Mouse (Mus musculus) brain, embryonic 18.5 days (tissue): Measurements from ENCODE around the gene Rtl8b.
"Not testable (repeated sequence)": the region's sequence is repeated elsewhere in the genome, so short reads cannot be mapped to it uniquely, and the experiment has no call there.

Experiments
- DNase-seq: peaks from one replicate; pipeline ENCODE4 v3.0.0-alpha.2; 2012; ENCODE audit warnings: low read depth, low spot score

Gene Rtl8b

DNA sequence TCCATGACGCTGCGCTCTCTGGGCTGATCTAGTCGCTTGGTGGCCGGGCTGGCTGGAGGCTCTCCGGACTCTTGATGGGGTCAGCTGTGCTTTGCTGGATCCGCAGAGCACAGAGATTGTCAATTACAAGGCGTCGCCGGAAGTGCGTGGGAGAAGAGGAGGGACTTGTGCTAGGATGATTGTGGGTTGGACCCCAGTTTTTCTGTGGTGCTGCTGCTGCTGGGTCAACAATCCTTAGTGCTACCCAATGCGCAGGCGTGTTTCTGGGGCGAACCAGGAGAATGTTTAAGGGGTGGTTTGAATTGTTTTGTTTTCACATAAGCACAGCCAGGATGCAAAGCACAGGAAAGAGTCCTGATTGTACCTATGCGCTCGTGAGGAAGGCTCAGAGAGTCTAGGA lies at the start of gene Rtl8b:
Rtl8b (minus strand) TSS at position 115 of the 400 bp plus-strand sequence.
- DNase-seq, result peak; percentile 82

DNA sequence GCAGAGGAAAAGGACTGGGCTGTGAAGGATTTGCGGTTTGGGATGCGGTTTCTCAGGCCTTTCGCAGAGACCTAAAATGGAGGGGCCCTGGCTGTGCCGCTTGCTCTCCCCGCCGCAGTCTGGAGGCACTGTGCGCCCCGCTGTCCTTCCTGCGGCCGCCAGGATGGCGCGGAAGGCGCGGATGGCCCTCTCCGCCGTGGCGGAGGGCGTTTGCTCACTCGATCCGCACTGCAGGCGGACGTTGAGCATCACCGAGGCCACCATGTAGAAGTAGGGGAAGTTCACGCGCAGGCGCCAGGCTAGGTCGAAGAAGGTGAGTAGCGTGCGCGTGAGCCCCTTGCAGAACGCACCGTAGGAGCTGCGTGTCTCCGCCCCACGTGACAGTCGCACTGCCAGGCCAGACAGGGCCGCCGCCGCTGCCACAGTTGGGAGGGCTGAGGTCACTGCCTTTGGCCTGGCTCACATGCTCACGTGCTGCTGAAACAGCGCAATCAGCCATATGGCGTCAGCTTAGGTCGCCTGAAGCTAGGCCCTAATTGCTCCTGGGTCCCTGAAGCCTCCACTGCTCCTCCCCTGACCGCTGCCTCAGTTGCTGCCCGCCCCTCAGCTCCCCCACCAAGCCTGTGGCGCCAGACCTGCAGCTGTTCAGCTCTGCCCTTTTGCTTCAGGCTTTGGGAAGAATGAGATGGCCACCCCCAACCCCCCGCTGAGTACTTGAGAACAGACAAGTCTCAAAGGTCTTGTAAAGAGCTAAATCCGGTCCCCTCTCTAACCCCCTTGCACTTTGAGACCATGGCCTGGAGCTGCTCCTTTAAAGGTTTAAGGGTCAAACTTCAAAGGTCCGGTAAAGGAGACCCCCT lies 46.3 kb upstream of the Rtl8b start:
- no peak for DNase-seq

DNA sequence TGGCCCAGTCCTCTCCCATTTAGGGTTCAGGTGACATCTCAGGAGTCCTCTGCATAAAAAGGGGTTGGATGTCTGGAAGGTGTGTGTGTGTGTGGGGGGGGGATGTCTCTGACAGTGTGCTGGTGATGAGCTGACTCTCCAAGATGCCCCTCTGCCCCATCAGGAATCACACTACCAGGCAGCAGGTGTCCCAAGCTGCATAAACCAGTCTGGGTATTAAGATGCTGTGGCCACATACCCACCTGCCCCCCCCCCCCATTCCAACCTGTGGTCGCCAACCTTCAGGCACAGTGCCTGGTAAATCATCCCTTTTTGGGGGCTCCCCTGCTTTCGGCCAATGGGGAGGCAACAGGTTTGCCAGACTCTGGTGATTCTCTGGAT lies 45.7 kb upstream of the Rtl8b start:
- DNase-seq, result no peak

DNA sequence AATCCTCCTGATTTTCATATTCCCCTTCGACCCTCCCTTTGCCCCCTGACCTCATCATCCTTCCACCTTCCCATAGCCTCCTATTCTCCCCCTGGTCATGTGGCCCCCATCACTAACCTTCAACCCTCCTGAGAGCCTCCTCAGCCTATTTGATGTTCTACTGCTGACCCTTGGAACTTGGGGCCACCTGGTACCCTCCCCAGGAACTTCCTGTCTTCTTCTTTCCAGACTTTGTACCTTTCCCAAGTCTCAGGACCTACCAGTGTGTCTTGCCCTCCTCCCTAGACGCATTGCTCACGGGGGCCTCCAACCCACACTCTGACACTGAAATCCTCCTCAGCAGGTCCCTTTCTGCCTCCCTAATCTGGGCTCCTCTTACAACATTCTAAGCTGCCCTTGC lies 32.5 kb upstream of the Rtl8b start:
- DNase-seq, result no peak

DNA sequence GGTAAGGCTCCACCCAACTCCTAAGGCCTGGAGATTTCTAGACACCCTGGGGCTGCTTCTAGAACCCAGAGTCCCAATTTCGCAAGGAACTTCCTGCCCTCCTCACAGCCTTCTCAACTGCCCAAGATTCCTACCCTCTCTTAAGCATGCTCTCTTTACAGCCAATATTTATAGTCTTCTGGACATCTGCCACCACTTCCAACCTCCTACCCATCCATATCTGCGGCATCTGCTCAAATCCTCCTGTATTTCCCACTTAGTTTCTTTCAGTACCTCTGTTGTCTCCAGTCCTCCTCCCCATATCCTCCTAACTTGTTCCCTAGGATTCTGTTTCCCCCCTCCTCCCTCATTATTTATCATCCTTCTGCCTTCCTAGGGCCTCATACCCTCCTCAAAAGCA lies 29.0 kb upstream of the Rtl8b start:
- no peak for DNase-seq

GRCm38 (mm10) chrX:53694008-53694777 lies 24.0 kb upstream of the Rtl8b start:
- DNase-seq, result no peak

- DNase-seq, result no peak
Measured at GRCm38 (mm10) chrX:53693141-53693540, 22.9 kb upstream of the Rtl8b start.

DNA sequence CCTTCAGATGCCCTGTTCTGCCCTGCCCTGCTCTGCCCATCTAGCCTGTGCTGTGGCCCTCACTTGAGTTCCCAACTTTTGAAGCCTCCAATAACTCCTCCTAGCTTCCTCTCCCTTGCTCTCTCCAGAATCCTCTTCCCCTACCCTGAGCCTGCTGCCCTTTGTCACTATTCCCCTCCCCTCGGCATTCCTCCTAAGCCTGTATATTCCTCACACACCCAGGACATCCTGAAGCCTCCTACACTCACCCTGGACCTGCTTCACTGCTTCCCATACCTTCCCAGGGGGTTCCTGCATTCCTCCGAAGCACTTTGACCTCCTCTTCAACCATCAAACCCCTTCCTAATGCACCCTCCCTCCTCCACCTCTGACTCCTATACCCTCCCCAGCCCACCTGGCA lies 21.9 kb upstream of the Rtl8b start:
- DNase-seq, result no peak

DNA sequence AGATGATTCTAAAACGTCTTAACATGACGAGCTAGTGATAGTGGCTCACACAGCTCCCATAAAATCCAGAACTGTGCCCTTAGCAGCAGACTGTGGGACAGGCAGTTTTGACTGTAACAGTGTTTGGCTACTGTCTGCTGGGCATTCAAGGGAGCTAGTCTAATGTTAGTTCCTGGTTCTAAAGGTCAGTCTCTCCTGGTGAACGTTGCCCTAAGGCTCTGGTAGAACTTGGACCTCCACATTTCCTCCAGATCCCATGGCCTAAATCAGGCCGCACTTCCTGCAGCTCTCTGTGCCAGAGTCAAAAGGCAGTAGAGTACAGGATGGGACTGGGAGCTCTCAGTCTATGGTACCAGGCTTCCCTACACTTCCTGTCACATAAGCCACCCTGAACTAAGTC lies 14.5 kb upstream of the Rtl8b start:
- not testable (repeated sequence) for DNase-seq

GRCm38 (mm10) chrX:53682650-53683049 lies 12.4 kb upstream of the Rtl8b start:
- DNase-seq, result not testable (repeated sequence)

DNA sequence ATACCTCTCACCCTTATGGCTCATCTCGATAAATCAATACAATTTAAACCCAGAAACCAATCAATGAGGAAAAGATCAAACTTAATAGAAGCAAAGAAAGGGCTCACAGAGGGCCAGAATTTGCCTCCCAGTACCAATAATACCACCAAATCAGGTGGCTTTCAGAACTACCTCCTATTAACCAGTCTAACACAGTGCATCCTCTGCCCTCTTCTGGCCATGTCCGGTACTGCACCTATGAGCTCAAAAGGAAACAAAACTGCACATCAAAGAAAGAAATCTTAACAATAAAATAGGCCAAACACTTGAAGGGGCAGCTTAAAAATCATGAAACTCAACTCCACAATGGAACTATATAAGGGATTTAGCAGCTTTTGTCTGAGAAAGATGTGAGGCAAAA lies 6.7 kb upstream of the Rtl8b start:
- DNase-seq, result not testable (repeated sequence)

- DNase-seq, result not testable (repeated sequence)
Measured at GRCm38 (mm10) chrX:53670696-53671095, 488 bp upstream of the Rtl8b start.

DNA sequence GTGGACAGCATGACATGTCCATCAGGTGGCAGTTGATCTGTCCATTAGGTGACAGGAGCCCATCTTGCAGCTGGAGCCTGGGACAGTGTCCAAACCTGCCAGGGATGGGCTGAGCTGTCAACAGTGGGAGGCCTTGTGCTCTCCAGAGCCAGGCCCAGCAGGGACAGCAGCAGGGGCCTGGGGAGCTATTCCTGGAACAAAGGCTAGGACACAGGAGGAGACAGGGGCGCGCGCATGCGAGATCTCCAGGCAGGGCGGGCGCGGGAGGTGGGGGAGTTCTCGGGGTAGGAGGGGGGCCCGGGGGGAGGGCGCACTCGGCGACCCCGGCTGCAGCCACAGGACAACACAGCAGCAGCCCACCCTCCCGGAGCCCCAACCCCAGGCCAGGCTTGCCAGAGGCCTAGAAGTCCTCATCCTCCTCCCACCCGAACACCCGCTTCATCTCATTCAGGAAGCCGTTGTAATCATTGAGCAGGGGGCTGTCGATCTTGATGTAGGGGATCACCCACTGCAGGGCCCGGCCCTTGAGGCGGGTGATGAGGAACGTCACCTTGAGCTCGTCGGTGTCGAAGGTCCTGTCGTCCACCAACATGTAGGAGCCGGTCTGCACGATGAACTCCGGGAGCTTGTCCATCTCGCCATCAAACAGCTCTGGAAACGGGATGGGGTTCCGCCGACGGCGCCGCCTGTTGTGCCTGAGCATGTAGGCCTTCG lies 494 bp downstream of the Rtl8b start:
- DNase-seq, result not testable (repeated sequence)

DNA sequence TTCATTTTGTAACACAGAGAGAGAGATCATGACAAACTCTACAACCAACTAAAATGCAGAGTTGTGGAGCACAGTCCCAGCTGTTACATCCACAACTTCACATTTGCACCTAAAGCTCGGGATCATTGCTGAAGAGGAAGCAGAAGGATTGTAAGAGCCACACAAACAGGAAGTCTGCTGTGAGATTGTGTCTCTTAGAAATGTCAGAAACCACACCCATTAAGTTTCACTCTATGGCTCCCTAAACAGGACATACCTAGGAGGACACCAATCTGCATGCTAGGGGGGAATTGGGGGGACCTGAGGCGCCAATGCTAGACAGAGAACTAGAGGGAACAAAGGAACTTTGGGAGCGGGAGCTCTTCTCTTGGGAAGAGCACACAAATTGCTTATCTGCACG lies 17.3 kb downstream of the Rtl8b start:
- not testable (repeated sequence) for DNase-seq

DNA sequence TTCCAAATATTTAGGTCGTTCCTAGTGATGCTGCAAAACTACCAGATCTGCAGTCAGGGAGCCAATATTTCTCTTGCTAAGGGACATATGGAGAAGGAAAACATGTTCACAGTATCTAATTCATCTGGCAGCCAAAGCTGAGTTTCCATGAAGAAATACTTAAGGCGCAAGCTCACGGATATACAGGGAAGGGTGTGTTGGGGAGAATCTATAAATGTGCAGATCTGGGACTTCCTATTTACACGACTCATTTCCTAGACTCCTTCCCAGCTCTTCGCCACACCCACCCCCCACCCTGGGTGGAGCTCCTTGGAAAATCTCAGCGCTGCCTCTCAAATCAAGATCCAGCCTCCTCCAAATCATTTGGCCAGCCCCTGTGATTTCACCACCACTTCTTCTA lies 24.3 kb downstream of the Rtl8b start:
- DNase-seq, result peak; percentile 3

- DNase-seq, result peak; percentile 50
Measured at GRCm38 (mm10) chrX:53642980-53643961, 26.9 kb downstream of the Rtl8b start, which contains the start of gene Rtl8a. TSS of gene Rtl8a (minus strand) at chrX:53643682.

DNA sequence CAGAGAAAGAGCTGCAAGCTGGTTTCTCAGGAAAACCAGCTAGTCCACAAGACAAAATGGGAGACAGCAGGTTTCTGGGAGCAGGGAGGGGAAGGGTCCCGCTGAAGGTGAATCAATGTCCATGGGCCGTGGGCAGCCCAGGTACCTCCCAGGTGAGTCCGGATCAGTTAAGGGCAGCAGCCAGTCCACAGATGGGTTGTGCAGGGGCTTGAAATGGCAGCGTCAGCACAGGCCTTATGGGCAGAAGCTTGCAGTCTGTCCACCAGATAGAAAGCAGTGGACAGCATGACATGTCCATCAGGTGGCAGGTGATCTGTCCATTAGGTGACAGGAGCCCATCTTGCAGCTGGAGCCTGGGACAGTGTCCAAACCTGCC lies 27.6 kb downstream of the Rtl8b start:
- not testable (repeated sequence) for DNase-seq

DNA sequence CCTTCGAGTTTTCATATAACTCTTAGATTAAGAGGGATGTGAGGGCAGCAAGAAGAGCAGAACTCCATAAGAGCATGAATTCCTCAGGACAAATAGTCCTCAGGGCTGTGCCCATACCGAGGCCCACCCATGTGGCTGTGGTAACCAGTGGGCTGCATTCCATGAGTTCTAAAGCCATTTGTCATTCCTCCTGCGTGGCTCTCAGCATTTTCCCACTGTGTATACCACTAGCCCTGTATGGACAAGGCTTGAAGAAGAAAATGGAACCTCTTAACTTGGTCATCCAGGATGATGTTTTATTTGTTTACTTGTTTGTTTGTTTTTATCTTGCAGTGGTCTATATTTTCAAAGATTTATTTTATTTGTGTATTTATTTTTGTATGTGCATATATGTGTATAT lies 32.1 kb downstream of the Rtl8b start:
- not testable (repeated sequence) for DNase-seq
